Mouse (Mus musculus) CH12.LX (cell line): ENCODE measurements at regions not wholly inside any gene's neighbourhood (a gene's known extent, or its start where the extent isn't known, plus 50 kb on each side); places are given as distances from the start of the nearest gene placed in this dataset.

Experiments
- DNase-seq: peaks from one replicate; pipeline ENCODE4 v3.0.0-alpha.2; 2013; ENCODE audit errors: extremely low read depth
- H3K27ac ChIP-seq: 2 replicates; pipeline ENCODE4 v1.5.1; 2012; ENCODE audit warnings: low read depth, mild to moderate bottlenecking, control low read depth, moderate library complexity; ENCODE audit not compliant: insufficient read depth
- H3K27me3 ChIP-seq: replicated peaks from 2 replicates; pipeline ENCODE3; 2012; ENCODE audit warnings: inconsistent platforms
- H3K36me3 ChIP-seq, 2 experiments: replicated peaks in 1 of 2; 2 replicates each; pipeline versions ENCODE3 to v1.6.1; 2012; ENCODE audit warnings: inconsistent platforms in 1 of 2, low read length in 1 of 2, mild to moderate bottlenecking in 1 of 2, mixed read lengths in 1 of 2, moderate library complexity in 1 of 2; ENCODE audit not compliant: control insufficient read depth in 1 of 2, insufficient read depth in 1 of 2
- H3K4me1 ChIP-seq, 2 experiments: 2 replicates each; pipeline ENCODE4 v1.6.1; 2012; ENCODE audit warnings: inconsistent platforms in 1 of 2, moderate library complexity in 1 of 2; ENCODE audit not compliant: insufficient read depth in 2 of 2, control insufficient read depth in 1 of 2
- H3K4me2 ChIP-seq: 2 replicates; pipeline ENCODE4 v1.6.1; 2012; ENCODE audit warnings: low read depth, mild to moderate bottlenecking, control low read depth; ENCODE audit not compliant: poor library complexity, insufficient read depth, severe bottlenecking
- H3K4me3 ChIP-seq, 3 experiments: fragments of 150-350 bp in 1 of 3; sonication (generic) in 1 of 3; replicated peaks in 1 of 3; 2 replicates each; pipeline versions ENCODE3 to v1.5.1; 2011 to 2012; ENCODE audit warnings: low read depth in 2 of 3, low read length in 2 of 3, mild to moderate bottlenecking in 2 of 3, moderate library complexity in 2 of 3, control low read depth in 1 of 3, improper control_type of control experiment in 1 of 3, inconsistent platforms in 1 of 3, mixed read lengths in 1 of 3; ENCODE audit not compliant: poor library complexity in 1 of 3
- H3K79me2 ChIP-seq: replicated peaks from 2 replicates; pipeline ENCODE4 v1.6.1; 2012; ENCODE audit warnings: mild to moderate bottlenecking, moderate library complexity; ENCODE audit not compliant: control insufficient read depth, poor library complexity, insufficient read depth, severe bottlenecking; ENCODE audit errors: extremely low read depth
- H3K9ac ChIP-seq: 2 replicates; pipeline ENCODE4 v1.6.1; 2012; ENCODE audit warnings: low read depth, mild to moderate bottlenecking, control low read depth, moderate library complexity; ENCODE audit not compliant: insufficient read depth
- H3K9me3 ChIP-seq: replicated peaks from 2 replicates; pipeline ENCODE3; 2012; ENCODE audit warnings: low read length, inconsistent platforms, mixed read lengths
- BHLHE40 ChIP-seq: IDR thresholded peaks from 2 replicates; pipeline ENCODE4 v1.6.1; 2011; ENCODE audit warnings: mild to moderate bottlenecking, low read depth, low read length, improper control_type of control experiment
- E2F4 ChIP-seq: IDR thresholded peaks from 2 replicates; pipeline ENCODE4 v1.6.1; 2011; ENCODE audit warnings: low read depth, low read length, improper control_type of control experiment; ENCODE audit not compliant: insufficient replicate concordance
- EP300 ChIP-seq: IDR thresholded peaks from 2 replicates; pipeline ENCODE4 v1.6.1; 2011; ENCODE audit warnings: low read length, improper control_type of control experiment
- IRF4 ChIP-seq: IDR thresholded peaks from 2 replicates; pipeline ENCODE4 v1.6.1; 2014; ENCODE audit warnings: low read depth, mild to moderate bottlenecking, inconsistent platforms, low read length, improper control_type of control experiment
- MAFK ChIP-seq: IDR thresholded peaks from 2 replicates; pipeline ENCODE4 v1.6.1; 2011; ENCODE audit warnings: low read length, improper control_type of control experiment; ENCODE audit not compliant: insufficient replicate concordance
- MAX ChIP-seq: IDR thresholded peaks from 2 replicates; pipeline ENCODE4 v1.6.1; 2011; ENCODE audit warnings: low read length, improper control_type of control experiment
- MAZ ChIP-seq: IDR thresholded peaks from 2 replicates; pipeline ENCODE4 v1.6.1; 2012; ENCODE audit warnings: low read depth, mild to moderate bottlenecking, inconsistent platforms, low read length, improper control_type of control experiment, moderate library complexity
- MEF2A ChIP-seq: IDR thresholded peaks from 2 replicates; pipeline ENCODE4 v1.6.1; 2014; ENCODE audit warnings: low read depth, mild to moderate bottlenecking, inconsistent platforms, low read length, improper control_type of control experiment, borderline replicate concordance
- MXI1 ChIP-seq: IDR thresholded peaks from 2 replicates; pipeline ENCODE4 v1.6.1; 2011; ENCODE audit warnings: mild to moderate bottlenecking, low read depth, low read length, improper control_type of control experiment
- MYC ChIP-seq: IDR thresholded peaks from 2 replicates; pipeline ENCODE4 v1.6.1; 2011; ENCODE audit warnings: low read depth, mild to moderate bottlenecking, improper control_type of control experiment, low read length
- NRF1 ChIP-seq: IDR thresholded peaks from 2 replicates; pipeline ENCODE4 v1.6.1; 2014; ENCODE audit warnings: low read depth, mild to moderate bottlenecking, inconsistent platforms, low read length, improper control_type of control experiment, moderate library complexity
- POLR2AphosphoS2 ChIP-seq: IDR thresholded peaks from 2 replicates; pipeline ENCODE4 v1.6.1; 2011; ENCODE audit warnings: low read depth, low read length, improper control_type of control experiment
- RCOR1 ChIP-seq: conservative IDR thresholded peaks from 2 replicates; pipeline ENCODE4 v1.6.1; 2012; ENCODE audit warnings: low read depth, mild to moderate bottlenecking, inconsistent platforms, low read length, improper control_type of control experiment
- SIN3A ChIP-seq: IDR thresholded peaks from 2 replicates; pipeline ENCODE4 v1.6.1; 2012; ENCODE audit warnings: low read length, improper control_type of control experiment, inconsistent platforms
- SMC3 ChIP-seq: IDR thresholded peaks from 2 replicates; pipeline ENCODE4 v1.6.1; 2011; ENCODE audit warnings: low read depth, low read length, improper control_type of control experiment
- TCF12 ChIP-seq: IDR thresholded peaks from 2 replicates; pipeline ENCODE4 v1.6.1; 2014; ENCODE audit warnings: low read depth, mild to moderate bottlenecking, inconsistent platforms, low read length, improper control_type of control experiment
- USF1 ChIP-seq: IDR thresholded peaks from 2 replicates; pipeline ENCODE4 v1.6.1; 2014; ENCODE audit warnings: low read depth, mild to moderate bottlenecking, inconsistent platforms, low read length, improper control_type of control experiment
- USF2 ChIP-seq: conservative IDR thresholded peaks from 2 replicates; pipeline ENCODE4 v1.6.1; 2011; ENCODE audit warnings: low read depth, low read length, improper control_type of control experiment
- ZC3H11A ChIP-seq: IDR thresholded peaks from 2 replicates; pipeline ENCODE4 v1.6.1; 2012; ENCODE audit warnings: low read depth, mild to moderate bottlenecking, inconsistent platforms, low read length, improper control_type of control experiment
- ZKSCAN1 ChIP-seq: IDR thresholded peaks from 2 replicates; pipeline ENCODE4 v1.6.1; 2012; ENCODE audit warnings: low read depth, inconsistent platforms, low read length, improper control_type of control experiment, borderline replicate concordance
- ZMIZ1 ChIP-seq: IDR thresholded peaks from 2 replicates; pipeline ENCODE4 v1.6.1; 2012; ENCODE audit warnings: low read depth, mild to moderate bottlenecking, inconsistent platforms, low read length, improper control_type of control experiment
- dilution Hi-C: fragments of 300-500 bp; cut with MboI; formaldehyde crosslinking; loops from 2 replicates; pipeline ENCODE4 v1.14.3; 2020; ENCODE audit warnings: low sequenced_read_pairs; ENCODE audit not compliant: extremely low pct_unique_long_range_greater_than_20kb, extremely low pct_ligation_motif_present
- in situ Hi-C: fragments of 300-500 bp; cut with MboI; formaldehyde crosslinking; loops from 3 replicates; pipeline ENCODE4 v1.14.3; 2019; ENCODE audit warnings: low sequenced_read_pairs, low pct_ligation_motif_present, low pct_unique_long_range_greater_than_20kb, mixed read lengths

DNA sequence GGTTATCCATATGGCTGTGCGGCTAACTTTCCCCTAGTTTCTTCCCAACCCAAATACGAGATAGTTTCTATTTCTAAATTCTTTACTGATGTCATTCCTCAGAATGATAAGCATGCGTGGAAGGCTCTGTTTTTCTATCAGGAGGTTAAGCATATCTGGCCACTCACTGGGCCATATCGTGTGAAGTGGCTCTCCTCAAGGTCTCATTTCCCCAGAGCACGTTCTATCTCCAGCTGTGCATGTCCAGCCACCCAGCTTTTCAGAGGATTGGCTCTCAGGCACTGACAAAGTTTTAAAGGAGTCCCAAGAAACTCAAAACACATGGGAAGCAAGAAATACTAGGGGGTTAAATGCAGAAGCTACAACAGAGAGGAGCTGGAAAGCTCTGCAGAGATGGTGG, 205.8 kb downstream of the Gm10260 start:
- in situ Hi-C loops (no loop called here), dilution Hi-C loops (no loop called here)

GRCm38 (mm10) chr13:97552236-97552635, 208.2 kb downstream of the Gm10260 start:
- Histone ChIP-seq H3K9me3 (peaks cover 20% of the 10 kb centered on the region), H3K4me2 (no peak overlapping the region), H3K79me2 (no peaks in the 10 kb centered on the region), H3K9ac (no peak overlapping the region), H3K27me3 (no peaks in the 10 kb centered on the region), H3K27ac (no peak overlapping the region), H3K36me3 (no peaks in the 10 kb centered on the region), H3K4me3 (no peak overlapping the region), H3K4me1 (no peaks in the 10 kb centered on the region)
- in situ Hi-C loops: no loop called here
- TF ChIP-seq E2F4: no peak
- no peak for TF ChIP-seq RCOR1
- TF ChIP-seq MYC: no peak
- no peak for TF ChIP-seq MAX
- TF ChIP-seq MAZ: no peak
- no peak for TF ChIP-seq POLR2AphosphoS2
- TF ChIP-seq USF1: no peak
- no peak for TF ChIP-seq ZKSCAN1
- TF ChIP-seq EP300: no peak
- TF ChIP-seq SIN3A: no peak
- no peak for TF ChIP-seq TCF12
- TF ChIP-seq SMC3: no peak
- no peak for TF ChIP-seq BHLHE40
- no peak for TF ChIP-seq USF2
- TF ChIP-seq MEF2A: no peak
- no peak for TF ChIP-seq MXI1
- no peak for TF ChIP-seq NRF1
- no peak for TF ChIP-seq MAFK
- TF ChIP-seq ZMIZ1: no peak
- DNase-seq: no peak
- dilution Hi-C loops: no loop called here

More for the DNA sequence above, 205.8 kb downstream of the Gm10260 start:
- TF ChIP-seq IRF4: no peak
- no peak for TF ChIP-seq ZC3H11A
- no peak overlapping the region for H3K4me3 ChIP-seq
- peaks cover 32% of the 10 kb centered on the region for H3K9me3 ChIP-seq
- no peaks in the 10 kb centered on the region for H3K36me3 ChIP-seq
- no peak overlapping the region for H3K9ac ChIP-seq
- no peak overlapping the region for H3K4me2 ChIP-seq
- H3K27ac ChIP-seq: no peak overlapping the region
- no peak for DNase-seq
- H3K27me3 ChIP-seq: no peaks in the 10 kb centered on the region
- peaks cover 0 to 7% of the 10 kb centered on the region in 2 experiments; a peak in 1 of 4 replicates for H3K4me1 ChIP-seq
- no peaks in the 10 kb centered on the region for H3K79me2 ChIP-seq
